Mouse (Mus musculus): ENCODE data around the gene Itgav. TPM values are rescaled to one million over a fixed set of nuclear protein-coding genes. Genes with fewer than 3 reads are reported as not detected.

The Itgav gene
- total and polyA plus RNA-seq, 3 experiments = 127 to 196 (median 133) TPM

DNA sequence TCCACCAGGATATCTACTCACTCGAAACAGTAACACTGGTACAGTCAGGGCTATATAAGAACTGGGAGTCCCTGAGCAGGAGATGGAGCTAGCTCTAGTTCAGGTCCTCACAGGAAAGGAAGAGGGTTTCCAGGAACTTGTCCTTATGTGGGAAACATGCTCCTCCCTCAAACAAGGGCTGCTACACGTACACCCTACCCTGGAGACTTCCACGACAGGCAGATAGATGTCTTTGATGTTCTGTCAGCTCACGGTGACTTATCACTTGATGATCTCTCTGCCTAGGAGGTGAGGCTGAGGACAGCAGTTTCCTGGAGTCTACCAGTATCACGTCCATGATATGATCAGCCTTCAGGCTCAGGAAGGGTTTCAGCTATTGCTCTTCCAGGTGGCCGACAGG lies 21.1 kb downstream of the Itgav start:
- DNase-seq = no peak

DNA sequence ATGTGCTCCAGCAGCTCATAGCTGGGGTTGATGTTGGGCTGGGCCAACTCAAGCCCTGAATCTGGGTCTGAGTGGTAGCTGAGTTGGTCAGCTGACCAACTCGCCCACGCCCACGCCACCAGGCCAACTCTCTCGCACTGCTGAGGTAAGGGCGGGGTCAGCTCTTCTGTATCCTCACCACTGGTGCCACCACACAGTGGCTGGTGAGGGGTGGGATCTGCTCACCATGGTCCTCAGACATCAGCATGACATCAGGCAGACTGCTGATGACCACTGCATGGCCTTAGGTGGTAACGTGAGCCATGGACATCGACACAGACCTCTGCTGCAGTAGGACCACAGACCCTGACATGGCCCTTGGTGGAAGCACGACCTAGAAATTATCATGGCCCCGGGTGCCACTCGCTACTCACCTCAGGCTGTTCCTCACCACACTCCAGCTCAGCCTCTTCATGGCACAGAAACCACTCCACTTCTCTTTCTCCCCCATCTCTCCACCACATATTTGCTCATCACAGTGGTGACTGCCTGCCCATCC lies 24.5 kb downstream of the Itgav start:
- no peak for DNase-seq

DNA sequence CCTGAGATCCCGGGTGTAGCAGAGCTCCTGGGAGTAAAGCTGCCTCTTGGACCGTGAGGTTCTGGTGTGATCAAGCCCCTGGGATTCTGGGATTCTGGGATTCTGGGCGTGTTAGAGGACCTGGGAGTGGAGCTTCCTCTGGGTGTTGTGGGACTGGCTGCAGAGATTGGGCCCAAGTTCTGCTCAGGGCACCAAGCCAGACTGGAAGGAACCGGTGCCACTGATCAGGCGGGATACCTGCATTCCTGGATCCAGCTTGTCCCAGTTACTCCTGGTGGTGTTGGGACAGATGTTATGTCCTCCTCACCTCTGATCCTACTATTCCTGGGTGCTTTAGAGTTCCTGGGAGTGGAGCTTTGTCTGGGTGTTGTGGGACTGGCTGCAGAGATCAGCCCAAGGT lies 28.8 kb downstream of the Itgav start:
- DNase-seq = no peak

DNA sequence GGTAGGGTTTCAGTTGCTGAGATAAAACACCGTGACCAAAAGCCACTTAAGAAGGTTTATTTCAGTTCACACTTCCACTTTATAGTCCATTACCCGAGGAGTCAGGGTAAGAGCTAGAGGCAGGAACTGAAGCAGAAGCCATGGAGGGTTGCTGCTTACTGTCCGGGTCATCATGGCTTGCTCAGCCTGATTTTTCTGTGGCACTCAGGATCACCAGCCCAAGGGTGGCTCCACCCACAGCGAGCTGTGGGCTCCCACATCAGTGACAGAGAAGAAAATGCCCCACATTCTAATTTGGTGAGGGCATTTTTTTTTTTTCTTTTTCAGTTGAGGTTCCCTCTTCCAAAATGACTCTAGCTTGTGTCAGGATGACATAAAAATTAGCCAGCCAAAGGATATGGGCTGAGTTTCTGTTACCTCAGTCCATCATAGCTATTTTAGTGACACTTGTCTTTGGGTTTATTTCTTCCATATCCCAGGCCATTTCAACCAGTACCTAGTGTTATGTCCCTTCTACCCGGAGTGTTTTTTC lies 30.2 kb downstream of the Itgav start:
- DNase-seq = peak; percentile 41

DNA sequence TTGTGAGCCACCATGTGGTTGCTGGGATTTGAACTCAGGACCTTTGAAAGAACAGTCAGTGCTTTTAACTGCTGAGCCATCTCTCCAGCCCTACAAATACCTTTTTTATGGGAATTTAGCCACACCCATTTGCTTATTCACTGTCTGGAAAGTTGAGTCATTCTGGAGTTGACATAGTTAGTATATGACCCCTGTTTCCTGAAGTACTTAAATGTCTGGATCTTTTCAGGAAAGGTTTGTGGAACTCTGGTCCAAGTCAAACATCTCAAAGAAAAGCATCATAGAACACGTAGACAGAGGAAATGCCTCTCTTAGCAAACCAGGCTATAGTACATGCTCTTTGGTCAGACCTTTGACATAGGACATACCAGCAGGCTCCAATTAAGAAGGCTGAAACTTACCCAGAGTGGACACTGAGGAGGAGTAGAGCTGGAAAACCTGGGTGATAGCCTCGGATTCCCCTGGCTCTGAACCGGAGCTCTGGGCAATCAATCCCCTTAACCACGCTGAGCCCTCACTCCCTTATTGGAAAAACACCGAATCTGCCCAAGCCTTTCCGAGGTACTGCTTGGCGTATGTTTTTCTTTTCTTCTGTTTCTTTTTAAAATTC lies 34.5 kb downstream of the Itgav start:
- DNase-seq = no peak

DNA sequence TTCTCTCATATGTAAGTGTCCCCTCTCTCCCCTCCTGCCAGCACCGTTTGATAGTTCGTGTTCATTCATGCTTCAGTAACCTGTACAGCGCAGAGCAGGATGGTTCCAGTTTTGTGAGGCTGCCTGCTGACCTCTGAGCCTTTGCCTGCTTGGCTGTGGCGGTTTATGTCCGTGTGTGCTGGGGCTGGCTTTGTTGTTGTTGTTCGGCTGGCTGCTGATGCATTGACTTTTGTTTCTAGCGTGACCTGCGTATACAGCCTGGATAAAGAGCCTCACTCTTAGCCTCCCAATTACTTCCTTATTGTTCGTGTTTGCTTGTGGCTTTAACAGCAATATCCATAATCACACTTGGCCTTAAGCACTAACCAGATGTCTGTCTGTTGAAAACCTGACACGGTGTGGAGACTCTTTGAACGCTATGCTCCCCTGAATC lies 35.0 kb downstream of the Itgav start:
- DNase-seq = no peak

DNA sequence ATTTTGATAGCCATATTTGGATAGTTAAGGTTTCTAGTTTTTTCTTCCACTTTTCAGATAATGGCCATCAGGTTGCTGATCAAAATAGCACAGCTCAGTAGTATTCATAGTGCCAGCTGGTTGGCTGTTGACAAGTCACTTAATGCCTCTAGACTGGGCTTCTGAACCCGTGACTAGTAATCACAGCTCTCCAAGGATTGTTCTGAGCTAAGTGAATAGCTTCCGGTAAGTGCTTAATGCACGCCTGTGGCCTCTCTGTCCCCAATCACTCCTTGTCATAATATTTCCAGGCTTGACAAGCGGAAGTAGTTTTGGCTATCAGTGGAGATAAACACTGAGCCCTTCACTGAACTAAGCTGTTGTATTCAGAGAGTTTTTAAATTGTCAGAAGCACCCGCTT lies 35.5 kb downstream of the Itgav start:
- no peak for DNase-seq

DNA sequence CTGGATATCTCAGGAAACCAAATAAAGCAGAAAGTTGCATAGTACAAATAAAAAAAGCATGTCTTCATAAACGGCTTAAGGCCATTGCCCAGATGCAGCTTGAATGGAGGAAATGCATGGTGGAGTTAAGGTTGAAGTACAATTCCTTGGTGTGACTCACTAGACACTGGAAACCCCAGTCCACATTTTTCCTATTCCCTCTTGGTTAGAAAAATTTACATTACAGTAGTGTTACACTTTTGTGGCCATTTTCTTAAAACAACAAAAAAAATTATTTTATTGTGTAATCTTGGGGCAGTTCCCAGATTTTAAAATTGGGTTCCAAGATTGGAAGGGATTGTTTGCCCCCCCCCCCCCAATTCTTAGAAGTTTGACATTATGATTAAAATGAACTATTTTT lies 35.9 kb downstream of the Itgav start:
- no peak for DNase-seq

DNA sequence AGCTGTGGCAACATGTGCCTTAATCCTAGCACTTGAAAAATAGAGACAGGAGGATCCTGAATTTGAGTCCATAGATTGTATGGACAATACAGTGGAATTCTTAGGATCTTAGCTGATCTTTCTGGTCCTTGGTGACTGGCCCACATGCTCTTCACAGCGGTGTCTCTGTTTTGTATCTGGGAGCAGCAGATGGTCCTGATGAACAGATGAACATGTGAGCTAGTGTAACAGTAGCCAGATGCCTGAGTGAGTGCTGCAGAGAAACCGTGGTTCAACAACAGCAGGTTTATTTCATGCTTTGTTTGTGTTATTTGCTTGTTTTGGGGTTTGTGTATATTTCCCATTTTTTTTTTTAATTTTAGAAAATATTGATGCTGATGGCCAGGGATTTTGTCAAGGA lies 37.3 kb downstream of the Itgav start:
- no peak for DNase-seq

DNA sequence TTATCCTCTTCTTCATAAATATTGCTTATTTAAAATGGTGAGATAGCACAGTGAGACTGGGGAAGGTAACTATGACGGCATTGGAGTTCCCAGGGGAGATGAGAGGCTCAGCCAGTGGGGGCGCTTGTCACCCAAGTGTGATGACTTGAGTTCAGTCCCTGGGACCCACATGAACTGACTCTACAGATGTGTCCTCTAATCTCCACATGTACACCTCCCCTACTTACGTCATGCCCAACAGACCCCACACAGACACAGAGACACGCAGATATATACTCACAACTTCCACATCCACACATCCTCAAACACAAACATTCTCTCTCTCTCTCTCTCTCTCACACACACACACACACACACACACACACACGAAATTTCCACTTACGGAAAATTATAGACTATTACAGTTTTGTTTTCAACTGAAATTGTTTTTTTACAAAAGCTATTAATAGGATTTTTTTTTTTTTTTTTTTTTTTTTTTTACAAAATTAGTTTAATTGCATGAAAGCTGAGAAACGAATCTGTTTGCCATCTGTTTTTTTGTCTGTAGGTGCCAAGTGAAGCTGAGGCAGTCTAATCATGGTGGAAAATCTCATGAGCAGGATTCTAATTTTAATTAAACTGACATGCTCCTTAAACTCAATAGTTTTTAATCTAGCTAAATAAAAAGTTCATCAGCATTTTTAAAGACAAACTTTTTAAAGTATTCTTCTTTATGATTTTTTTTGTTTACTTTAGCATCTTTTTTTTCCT lies 38.1 kb downstream of the Itgav start:
- no peak for DNase-seq

DNA sequence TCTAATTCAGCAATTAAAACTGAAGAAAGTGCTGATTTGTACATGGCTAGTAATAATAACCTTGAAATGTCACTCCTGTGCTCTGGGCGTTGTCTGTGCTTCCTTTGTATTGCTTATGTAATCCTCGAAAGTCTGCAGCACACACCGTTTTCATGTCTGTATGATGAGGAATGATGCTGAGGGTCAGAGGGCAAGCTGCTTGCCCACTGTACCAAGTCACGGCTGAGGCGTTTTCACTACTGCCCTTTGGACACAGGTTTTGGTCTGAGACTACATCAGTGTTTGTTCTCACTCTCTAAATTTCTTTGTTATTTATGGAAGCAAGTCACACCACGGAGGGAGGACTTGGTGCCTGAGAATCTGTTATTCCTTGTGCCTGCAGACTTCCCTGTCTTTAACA lies 41.9 kb downstream of the Itgav start:
- no peak for DNase-seq

DNA sequence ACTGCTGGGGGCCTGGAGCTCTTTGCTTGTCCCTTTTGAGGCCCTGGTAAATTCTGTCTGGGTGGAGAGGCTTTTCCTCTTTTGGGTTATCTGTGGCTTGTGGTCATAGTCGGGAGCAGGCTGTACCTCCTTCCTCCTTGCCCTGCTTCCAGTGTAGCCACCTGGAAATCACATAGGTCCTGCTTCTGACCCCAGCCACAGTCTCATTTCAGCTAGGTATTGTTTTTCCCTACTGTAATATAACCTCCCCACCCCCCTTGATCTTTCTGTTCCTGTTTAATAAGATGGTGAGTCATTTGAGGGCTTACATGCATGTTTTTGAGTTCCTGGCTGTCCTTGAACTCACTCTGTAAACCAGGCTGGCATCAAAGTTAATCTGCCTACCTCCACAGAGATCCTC lies 42.7 kb downstream of the Itgav start:
- DNase-seq = no peak

DNA sequence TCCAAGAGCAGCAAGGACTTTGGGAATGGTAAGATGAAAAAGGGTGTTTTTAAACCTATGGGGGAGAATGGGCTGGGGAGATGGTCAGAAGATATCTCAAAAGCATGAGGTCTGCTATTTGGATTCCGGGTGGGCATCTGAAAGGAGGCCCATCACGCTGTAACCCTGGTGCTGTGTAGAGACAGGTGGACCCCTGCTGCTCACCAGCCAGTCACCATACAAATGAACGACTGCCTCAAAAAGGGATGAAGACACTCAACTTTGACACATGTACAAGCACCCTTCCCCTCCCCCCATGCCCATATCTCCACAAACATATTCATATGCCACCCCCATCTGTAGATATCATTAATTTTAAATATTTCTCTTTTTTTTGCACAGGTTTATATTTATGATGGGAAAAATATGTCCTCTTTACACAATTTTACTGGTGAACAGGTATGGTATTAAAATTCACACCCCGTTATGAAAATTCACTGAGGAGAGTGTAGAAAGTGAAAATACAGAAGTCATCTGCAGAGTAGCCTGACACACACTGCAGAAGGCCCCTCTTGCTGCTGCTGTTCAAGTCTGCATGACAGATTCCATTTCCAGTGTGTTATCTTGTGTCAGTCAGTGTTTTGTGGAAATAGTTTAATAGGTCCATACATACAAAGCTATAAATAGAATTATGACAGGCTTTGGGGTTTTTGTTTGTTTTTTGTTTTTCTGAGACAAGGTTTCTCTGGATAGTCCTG lies 44.3 kb downstream of the Itgav start:
- no peak for DNase-seq

DNA sequence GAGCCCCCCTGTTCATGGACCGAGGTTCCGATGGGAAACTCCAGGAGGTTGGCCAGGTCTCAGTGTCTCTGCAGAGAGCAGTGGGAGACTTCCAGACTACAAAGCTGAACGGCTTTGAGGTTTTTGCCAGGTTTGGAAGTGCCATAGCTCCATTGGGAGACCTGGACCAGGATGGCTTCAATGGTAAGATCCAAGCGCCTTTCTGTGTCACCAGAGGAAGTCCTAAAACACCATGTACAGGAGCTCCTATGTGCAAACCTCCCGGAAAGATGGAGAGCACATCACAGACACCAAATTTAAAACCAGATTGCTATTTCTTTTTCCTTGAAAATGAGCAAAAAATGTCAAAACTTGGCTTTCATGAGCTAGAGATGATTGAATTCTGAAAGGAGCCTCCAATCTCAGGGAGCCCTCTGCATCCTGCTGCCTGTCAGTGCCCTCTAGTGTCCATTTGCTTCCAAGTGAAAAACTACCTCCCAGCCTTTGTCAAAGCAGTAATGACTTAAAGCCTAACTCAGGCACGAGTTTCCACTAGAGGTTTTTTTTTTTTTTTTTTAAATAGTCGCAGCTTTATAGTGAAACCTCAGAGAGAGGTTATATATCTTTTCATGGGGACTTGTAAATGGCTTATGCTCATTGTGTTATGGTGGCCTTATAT lies 47.1 kb downstream of the Itgav start:
- peak; percentile 68 for DNase-seq

DNA sequence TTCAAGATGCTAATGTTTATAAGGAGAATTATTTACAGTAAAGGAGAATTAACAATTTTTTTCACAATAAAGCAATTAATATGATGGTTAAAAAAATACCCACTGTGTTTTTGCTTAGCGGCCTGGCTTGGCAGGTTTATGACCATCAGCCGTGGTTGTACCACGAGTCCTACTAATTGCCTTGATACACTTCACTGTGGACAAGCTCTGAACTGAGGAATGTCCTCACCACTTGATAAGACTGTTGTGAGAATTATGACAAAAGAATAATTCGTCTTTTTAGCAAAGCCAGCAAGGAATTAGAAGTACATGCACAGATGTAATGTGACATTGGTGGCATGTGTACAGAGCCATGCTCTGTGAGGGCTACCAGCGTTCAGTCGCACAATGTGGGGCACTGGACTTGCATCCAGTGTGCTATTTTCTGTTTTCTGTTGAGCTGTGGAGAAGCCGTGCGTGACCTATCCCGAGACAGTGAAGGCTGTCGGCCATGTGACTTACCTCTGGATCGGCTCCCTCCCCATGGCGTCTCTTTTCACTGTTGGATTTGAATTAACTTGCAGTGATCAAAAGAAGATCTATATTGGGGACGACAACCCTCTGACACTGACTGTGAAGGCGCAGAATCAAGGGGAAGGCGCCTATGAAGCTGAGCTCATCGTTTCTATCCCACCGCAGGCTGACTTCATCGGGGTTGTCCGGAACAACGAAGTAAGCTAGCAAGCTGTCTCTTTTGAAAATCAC lies 67.3 kb downstream of the Itgav start:
- no peak for DNase-seq

DNA sequence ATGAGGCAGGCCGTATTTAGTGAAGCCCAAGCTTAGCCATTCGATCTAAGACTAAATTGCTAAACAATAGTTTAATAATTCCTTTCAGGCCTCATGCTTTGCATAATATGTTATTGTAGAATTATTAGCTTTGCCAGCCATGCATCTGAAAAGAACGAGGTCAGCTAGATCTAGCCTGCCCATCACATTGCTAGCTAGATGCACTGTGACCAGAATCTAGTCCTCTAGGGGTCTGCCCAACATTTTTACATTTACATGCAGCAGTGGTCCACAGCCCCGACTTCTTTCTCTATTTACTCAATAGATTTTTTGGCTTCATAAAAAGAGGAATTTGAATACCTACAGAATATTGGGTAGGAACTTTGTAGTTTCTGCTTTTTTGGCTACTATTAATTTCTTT lies 67.9 kb downstream of the Itgav start:
- DNase-seq = no peak

DNA sequence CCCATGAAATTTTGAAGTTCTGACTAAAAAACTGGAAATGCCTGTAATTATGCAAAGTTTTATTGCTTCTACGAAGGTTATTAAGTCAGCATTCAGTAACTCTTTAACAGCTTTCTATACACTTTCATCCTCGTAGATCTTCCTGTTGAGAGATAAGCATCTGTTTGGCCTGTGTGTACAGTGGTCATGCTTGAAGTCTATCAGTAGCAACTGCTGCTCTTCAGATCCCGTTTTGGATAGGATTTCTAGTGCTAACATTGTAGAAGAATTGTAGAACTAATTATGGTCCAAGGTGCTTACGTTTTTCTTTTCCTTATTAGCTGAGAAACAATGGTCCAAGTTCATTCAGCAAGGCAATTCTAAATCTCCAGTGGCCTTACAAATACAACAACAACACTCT lies 71.6 kb downstream of the Itgav start:
- DNase-seq = no peak

DNA sequence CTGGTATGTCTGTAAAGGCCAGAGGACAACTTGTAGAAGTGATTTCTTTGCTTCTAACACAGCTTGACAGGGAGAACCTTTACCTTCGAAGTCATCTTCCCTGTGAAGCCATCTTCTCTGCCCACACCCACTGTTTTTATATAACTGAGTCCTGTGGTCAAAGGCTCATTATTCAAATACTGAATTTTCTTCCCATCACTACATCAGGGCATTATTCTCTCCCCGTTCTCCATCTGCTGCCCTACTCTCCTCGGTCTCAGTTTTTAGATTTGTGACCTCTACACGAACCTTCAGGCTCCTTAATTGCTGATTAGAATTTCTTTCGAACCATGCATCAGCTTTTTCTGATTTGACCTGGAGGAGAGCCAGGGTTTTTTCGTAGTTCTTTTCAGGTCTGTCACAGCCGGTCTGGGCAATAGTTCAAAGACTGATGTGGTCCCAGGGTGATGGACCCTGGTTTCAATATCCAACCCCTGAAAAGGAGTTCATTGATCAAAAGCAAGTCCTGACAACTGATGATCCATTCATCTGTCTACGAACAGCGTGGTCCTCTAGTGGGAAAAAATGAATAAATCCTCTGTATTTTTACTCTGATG lies 73.8 kb downstream of the Itgav start:
- DNase-seq = no peak

DNA sequence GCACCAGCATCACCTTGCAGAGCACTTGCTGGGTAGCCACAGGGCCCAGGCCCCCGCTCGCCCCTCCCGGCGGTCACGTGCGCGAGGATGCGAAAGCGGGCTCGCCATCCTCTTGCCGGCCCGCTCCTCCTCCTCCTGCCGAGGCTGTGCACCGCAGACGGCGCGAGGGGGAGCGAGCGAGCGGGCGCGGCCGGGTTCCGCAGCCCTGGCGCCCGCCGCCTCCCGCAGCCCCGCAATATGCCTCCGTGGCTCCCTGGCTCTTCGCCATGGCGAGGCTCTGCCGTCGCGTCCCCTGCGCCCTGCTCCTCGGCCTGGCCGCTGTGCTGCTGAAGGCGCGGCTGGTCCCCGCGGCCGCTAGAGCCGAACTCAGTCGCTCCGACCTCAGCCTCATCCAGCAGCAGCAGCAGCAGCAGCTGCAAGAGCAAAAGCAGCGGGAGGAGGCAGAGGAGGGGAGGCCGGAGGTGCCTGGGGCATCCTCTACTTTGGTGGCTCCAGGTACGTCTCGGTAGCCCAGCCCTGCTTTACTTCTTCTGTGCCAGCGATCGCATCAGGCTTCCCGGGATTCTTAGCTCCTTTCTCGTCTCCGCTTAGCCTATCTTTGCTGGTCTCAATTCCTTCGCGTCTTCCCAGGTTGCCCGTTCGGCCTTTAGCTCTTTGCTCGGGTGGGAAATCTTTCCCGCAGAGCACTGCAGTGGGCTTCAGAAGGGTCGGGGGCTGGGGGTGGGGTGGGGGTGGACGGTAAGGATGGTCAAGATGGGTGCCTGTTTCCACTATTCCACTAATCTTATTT lies 88.5 kb downstream of the Itgav start, which contains the start of gene Fam171b:
Gene Fam171b, plus strand, starts transcription at position 154 of the 790 bp plus-strand sequence.
- DNase-seq = peak; percentile 82

DNA sequence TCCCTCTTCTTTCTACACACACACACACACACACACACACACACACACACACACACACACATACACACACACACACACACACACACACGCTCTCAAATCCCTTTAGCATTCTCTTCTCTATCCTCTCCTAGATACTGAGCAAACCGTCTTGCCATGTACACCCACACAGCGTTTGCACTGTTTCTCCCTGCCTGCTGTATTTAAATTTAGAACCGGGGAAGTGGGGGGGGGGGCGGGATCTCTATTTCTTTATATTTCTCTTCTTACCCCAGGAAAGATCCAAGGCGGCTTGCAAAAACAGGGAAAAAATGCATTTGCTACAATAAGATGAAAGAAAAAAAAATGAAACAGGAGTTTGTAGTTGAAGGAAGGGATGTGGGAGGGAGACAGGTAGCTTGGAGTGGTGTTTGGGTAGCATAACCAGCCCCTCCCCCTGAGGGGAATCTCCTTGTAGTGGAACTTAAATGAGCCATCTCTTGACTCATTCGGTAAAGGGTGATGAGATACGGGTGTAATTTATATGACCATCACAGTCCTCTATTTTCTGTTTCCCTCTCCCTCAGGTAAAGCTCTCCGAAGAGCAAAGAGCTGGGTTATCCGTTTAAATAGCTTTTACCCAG lies 89.2 kb downstream of the Itgav start:
- DNase-seq = peak; percentile 9

Measured in adrenal gland, adult 2 months (tissue).